Mouse (Mus musculus): ENCODE data around the gene Sec14l5. TPM values are rescaled to one million over a fixed set of nuclear protein-coding genes. Genes with fewer than 3 reads are reported as not detected.
A peak's percentile ranks its signal among the peaks of the same experiment; 100 is the strongest.

The Sec14l5 gene
- polyA plus RNA-seq, 1 experiment from 2014 or later = 0.16 TPM

- DNase-seq (ENCODE audit: low spot score) = no peak
- 62% methylated on average over 2 of the region's 2 CpGs for WGBS
Measured at GRCm38 (mm10) chr16:5130196-5130595, 16.7 kb upstream of the Sec14l5 start.

GRCm38 (mm10) chr16:5130766-5131165 lies 16.1 kb upstream of the Sec14l5 start:
- Histone ChIP-seq H3K4me2 (ENCODE audit: low read depth, low read length, severe bottlenecking) (no peak overlapping the region), H3K27me3 (ENCODE audit: control insufficient read depth, insufficient read depth, low read length) (peaks cover 36% of the 10 kb centered on the region), H3K4me1 (replicated peaks; ENCODE audit: control insufficient read depth, insufficient read depth, low read length) (peaks cover 4% of the 10 kb centered on the region; the same call in 1 of the 2 replicates), H3K36me3 (ENCODE audit: control insufficient read depth, insufficient read depth, low read length) (no peaks in the 10 kb centered on the region), H3K27ac (ENCODE audit: low read depth, low read length) (no peak overlapping the region), H3K9ac (ENCODE audit: low read length) (no peak overlapping the region), H3K4me3 (ENCODE audit: low read depth, low read length) (no peak overlapping the region), H3K9me3 (ENCODE audit: control insufficient read depth, low read length) (no peaks in the 10 kb centered on the region)
- no peak for ATAC-seq (replicated peaks; ENCODE audit: low FRiP score)
- DNase-seq (ENCODE audit: low spot score) = no peak
- 14% methylated on average over 4 of the region's 4 CpGs for WGBS

More at GRCm38 (mm10) chr16:5130196-5130595, 16.7 kb upstream of the Sec14l5 start:
- H3K27ac ChIP-seq (ENCODE audit: low read depth, low read length) = no peak overlapping the region
- H3K9ac ChIP-seq (ENCODE audit: low read length) = no peak overlapping the region
- peaks cover 36% of the 10 kb centered on the region for H3K27me3 ChIP-seq (ENCODE audit: control insufficient read depth, insufficient read depth, low read length)
- H3K4me3 ChIP-seq (ENCODE audit: low read depth, low read length) = no peak overlapping the region
- no peaks in the 10 kb centered on the region for H3K36me3 ChIP-seq (ENCODE audit: control insufficient read depth, insufficient read depth, low read length)
- no peak for ATAC-seq (replicated peaks; ENCODE audit: low FRiP score)
- H3K4me2 ChIP-seq (ENCODE audit: low read depth, low read length, severe bottlenecking) = no peak overlapping the region
- H3K4me1 ChIP-seq (replicated peaks; ENCODE audit: control insufficient read depth, insufficient read depth, low read length) = peaks cover 4% of the 10 kb centered on the region; the same call in 1 of the 2 replicates
- no peaks in the 10 kb centered on the region for H3K9me3 ChIP-seq (ENCODE audit: control insufficient read depth, low read length)

DNA sequence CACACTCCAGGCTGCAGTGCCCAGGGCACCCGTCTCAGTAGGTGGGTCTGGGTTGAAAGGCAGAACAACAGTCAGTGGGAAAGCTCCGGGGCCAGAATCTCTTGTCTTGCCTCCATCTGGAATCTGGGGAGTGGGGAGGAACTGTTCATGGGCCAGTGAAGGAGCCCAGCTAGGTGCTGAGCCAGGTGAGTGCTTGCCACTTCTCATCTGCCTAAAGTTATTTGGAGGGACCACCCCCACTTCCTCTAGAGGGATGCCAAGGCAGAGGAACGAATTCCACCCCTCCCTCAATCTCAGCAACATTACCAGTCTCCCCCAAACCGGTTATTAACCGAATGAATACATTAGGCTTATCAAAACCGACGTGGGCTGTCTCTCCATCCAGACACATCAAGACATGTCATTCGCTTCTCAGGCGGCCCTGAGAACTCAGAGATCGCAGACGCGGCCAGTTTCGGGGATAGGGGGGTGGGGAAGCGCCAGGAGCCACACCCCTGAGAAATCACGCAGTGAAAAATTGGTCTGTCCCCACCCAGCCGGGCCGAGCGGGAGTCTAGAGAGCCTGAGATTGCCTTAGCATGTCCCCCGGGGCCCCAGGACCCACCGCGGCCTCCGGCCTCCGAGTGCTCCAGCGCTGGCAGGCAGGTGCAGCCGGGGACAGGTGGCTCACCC lies 15.5 kb upstream of the Sec14l5 start:
- DNase-seq (ENCODE audit: low spot score) (no peak), ATAC-seq (replicated peaks; ENCODE audit: low FRiP score) (no peak)
- H3K27ac ChIP-seq (ENCODE audit: low read depth, low read length) = no peak overlapping the region
- no peak overlapping the region for H3K9ac ChIP-seq (ENCODE audit: low read length)
- H3K27me3 ChIP-seq (ENCODE audit: control insufficient read depth, insufficient read depth, low read length) = peaks cover 36% of the 10 kb centered on the region
- H3K9me3 ChIP-seq (ENCODE audit: control insufficient read depth, low read length) = no peaks in the 10 kb centered on the region
- H3K4me2 ChIP-seq (ENCODE audit: low read depth, low read length, severe bottlenecking) = no peak overlapping the region
- WGBS = 3% methylated on average over 25 of the region's 25 CpGs
- H3K36me3 ChIP-seq (ENCODE audit: control insufficient read depth, insufficient read depth, low read length) = no peaks in the 10 kb centered on the region
- H3K4me1 ChIP-seq (replicated peaks; ENCODE audit: control insufficient read depth, insufficient read depth, low read length) = peaks cover 4% of the 10 kb centered on the region; the same call in 1 of the 2 replicates
- no peak overlapping the region for H3K4me3 ChIP-seq (ENCODE audit: low read depth, low read length)

DNA sequence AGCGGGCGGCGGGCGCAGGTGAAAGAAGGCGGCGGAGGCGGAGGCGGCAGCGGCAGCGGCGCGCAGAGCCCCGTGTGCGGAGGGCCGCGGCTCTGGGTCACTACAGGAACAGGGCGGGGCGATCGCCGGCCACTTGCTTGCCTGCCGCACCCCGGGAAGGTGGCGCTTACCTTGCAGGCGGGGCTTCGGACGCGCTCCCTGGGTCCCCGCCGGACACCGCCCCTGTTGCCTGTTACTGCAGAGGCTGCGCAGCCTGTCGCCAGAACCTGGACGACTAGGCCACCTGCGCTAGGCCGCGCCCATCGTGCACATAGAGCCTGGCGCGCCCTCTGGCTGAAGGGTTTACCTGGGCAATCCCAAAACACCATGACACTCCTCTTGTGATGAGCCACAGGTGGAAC lies 14.5 kb upstream of the Sec14l5 start, which contains the start of gene Ppl:
Ppl (minus strand) TSS at position 21 of the 401 bp plus-strand sequence.
- Histone ChIP-seq H3K4me1 (replicated peaks; ENCODE audit: control insufficient read depth, insufficient read depth, low read length) (peaks cover 4% of the 10 kb centered on the region; the same call in 1 of the 2 replicates), H3K36me3 (ENCODE audit: control insufficient read depth, insufficient read depth, low read length) (no peaks in the 10 kb centered on the region), H3K9ac (ENCODE audit: low read length) (no peak within 1 kb of the TSS), H3K4me3 (ENCODE audit: low read depth, low read length) (peak within 1 kb of the TSS; percentile 24), H3K27ac (ENCODE audit: low read depth, low read length) (no peak within 1 kb of the TSS), H3K4me2 (ENCODE audit: low read depth, low read length, severe bottlenecking) (peak within 1 kb of the TSS; percentile 49; the same call in 1 of the 2 replicates), H3K27me3 (ENCODE audit: control insufficient read depth, insufficient read depth, low read length) (peaks cover 36% of the 10 kb centered on the region), H3K9me3 (ENCODE audit: control insufficient read depth, low read length) (no peaks in the 10 kb centered on the region)
- ATAC-seq (replicated peaks; ENCODE audit: low FRiP score) = no peak
- WGBS = under 1% methylated on average over 39 of the region's 39 CpGs
- no peak for DNase-seq (ENCODE audit: low spot score)

- no peak overlapping the region for H3K27ac ChIP-seq (ENCODE audit: low read depth, low read length)
- H3K4me3 ChIP-seq (ENCODE audit: low read depth, low read length) = no peak overlapping the region
- 83% methylated on average over 14 of the region's 14 CpGs for WGBS
- no peaks in the 10 kb centered on the region for H3K36me3 ChIP-seq (ENCODE audit: control insufficient read depth, insufficient read depth, low read length)
- H3K27me3 ChIP-seq (ENCODE audit: control insufficient read depth, insufficient read depth, low read length) = peaks cover 34% of the 10 kb centered on the region
- no peak overlapping the region for H3K4me2 ChIP-seq (ENCODE audit: low read depth, low read length, severe bottlenecking)
- DNase-seq (ENCODE audit: low spot score) = no peak
- no peak overlapping the region for H3K9ac ChIP-seq (ENCODE audit: low read length)
- no peaks in the 10 kb centered on the region for H3K9me3 ChIP-seq (ENCODE audit: control insufficient read depth, low read length)
- peaks cover 4% of the 10 kb centered on the region; the same call in 1 of the 2 replicates for H3K4me1 ChIP-seq (replicated peaks; ENCODE audit: control insufficient read depth, insufficient read depth, low read length)
- no peak for ATAC-seq (replicated peaks; ENCODE audit: low FRiP score)
Measured at GRCm38 (mm10) chr16:5134623-5135330, 12.1 kb upstream of the Sec14l5 start.

DNA sequence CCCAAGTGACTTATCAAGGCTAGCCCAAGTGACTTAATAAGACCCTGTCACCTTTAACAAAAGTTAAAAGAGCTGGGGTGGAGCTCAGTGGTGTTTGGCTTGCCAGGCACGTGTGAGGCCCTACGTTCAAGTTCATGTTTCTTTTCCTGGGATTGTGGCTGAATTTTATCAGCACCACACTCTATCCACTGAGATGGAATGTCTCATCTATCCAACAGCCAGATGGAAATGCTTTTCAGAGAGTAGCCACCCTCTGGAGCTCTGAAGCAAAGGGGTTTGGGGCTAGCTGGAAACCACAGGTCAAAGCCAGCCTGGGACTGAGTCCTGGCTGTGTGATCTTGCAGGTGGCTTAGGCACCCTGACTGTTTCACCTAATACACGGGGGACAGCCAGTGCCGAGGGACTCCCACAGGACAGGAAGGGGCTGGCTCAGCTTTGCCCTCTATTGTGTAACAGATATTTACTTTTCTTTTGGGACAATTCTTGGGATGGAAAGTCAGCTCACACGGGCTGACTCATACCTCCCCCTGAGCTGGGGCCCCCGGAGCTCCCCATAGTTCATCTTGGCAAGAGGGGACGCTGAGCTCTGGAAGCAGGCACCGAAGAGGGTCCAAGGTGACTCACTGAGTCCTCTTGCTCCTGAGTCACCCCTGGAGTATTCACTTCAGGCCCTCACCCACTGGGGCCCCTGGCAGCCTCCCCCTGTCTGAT lies 11.2 kb upstream of the Sec14l5 start:
- no peaks in the 10 kb centered on the region for H3K36me3 ChIP-seq (ENCODE audit: control insufficient read depth, insufficient read depth, low read length)
- H3K4me1 ChIP-seq (replicated peaks; ENCODE audit: control insufficient read depth, insufficient read depth, low read length) = peaks cover 4% of the 10 kb centered on the region; the same call in 1 of the 2 replicates
- no peak overlapping the region for H3K9ac ChIP-seq (ENCODE audit: low read length)
- H3K27ac ChIP-seq (ENCODE audit: low read depth, low read length) = no peak overlapping the region
- no peak overlapping the region for H3K4me2 ChIP-seq (ENCODE audit: low read depth, low read length, severe bottlenecking)
- no peaks in the 10 kb centered on the region for H3K9me3 ChIP-seq (ENCODE audit: control insufficient read depth, low read length)
- peaks cover 29% of the 10 kb centered on the region for H3K27me3 ChIP-seq (ENCODE audit: control insufficient read depth, insufficient read depth, low read length)
- ATAC-seq (replicated peaks; ENCODE audit: low FRiP score) (no peak), DNase-seq (ENCODE audit: low spot score) (no peak)
- WGBS = 81% methylated on average over 8 of the region's 8 CpGs
- no peak overlapping the region for H3K4me3 ChIP-seq (ENCODE audit: low read depth, low read length)

GRCm38 (mm10) chr16:5136505-5136904 lies 10.4 kb upstream of the Sec14l5 start:
- DNase-seq (ENCODE audit: low spot score) (no peak), ATAC-seq (replicated peaks; ENCODE audit: low FRiP score) (no peak)
- H3K4me1 ChIP-seq (replicated peaks; ENCODE audit: control insufficient read depth, insufficient read depth, low read length) = peaks cover 4% of the 10 kb centered on the region; the same call in 1 of the 2 replicates
- H3K27ac ChIP-seq (ENCODE audit: low read depth, low read length) = no peak overlapping the region
- no peaks in the 10 kb centered on the region for H3K36me3 ChIP-seq (ENCODE audit: control insufficient read depth, insufficient read depth, low read length)
- H3K9me3 ChIP-seq (ENCODE audit: control insufficient read depth, low read length) = no peaks in the 10 kb centered on the region
- 42% methylated on average over 4 of the region's 4 CpGs for WGBS
- H3K4me3 ChIP-seq (ENCODE audit: low read depth, low read length) = no peak overlapping the region
- peaks cover 21% of the 10 kb centered on the region for H3K27me3 ChIP-seq (ENCODE audit: control insufficient read depth, insufficient read depth, low read length)
- no peak overlapping the region for H3K4me2 ChIP-seq (ENCODE audit: low read depth, low read length, severe bottlenecking)
- no peak overlapping the region for H3K9ac ChIP-seq (ENCODE audit: low read length)

GRCm38 (mm10) chr16:5137006-5137540 lies 9.8 kb upstream of the Sec14l5 start:
- H3K27me3 ChIP-seq (ENCODE audit: control insufficient read depth, insufficient read depth, low read length) = peaks cover 15% of the 10 kb centered on the region
- WGBS = 84% methylated on average over 12 of the region's 12 CpGs
- DNase-seq (ENCODE audit: low spot score) = no peak

More at GRCm38 (mm10) chr16:5137006-5137540, 9.8 kb upstream of the Sec14l5 start:
- no peak overlapping the region for H3K27ac ChIP-seq (ENCODE audit: low read depth, low read length)
- peaks cover 4% of the 10 kb centered on the region; the same call in 1 of the 2 replicates for H3K4me1 ChIP-seq (replicated peaks; ENCODE audit: control insufficient read depth, insufficient read depth, low read length)
- no peak for ATAC-seq (replicated peaks; ENCODE audit: low FRiP score)
- no peaks in the 10 kb centered on the region for H3K36me3 ChIP-seq (ENCODE audit: control insufficient read depth, insufficient read depth, low read length)
- H3K4me2 ChIP-seq (ENCODE audit: low read depth, low read length, severe bottlenecking) = no peak overlapping the region
- no peak overlapping the region for H3K9ac ChIP-seq (ENCODE audit: low read length)
- H3K4me3 ChIP-seq (ENCODE audit: low read depth, low read length) = no peak overlapping the region
- H3K9me3 ChIP-seq (ENCODE audit: control insufficient read depth, low read length) = no peaks in the 10 kb centered on the region
